Mouse (Mus musculus) heart, embryonic 16.5 days (tissue): ENCODE data around the gene Bcl2l13. TPM values are rescaled to one million over a fixed set of nuclear protein-coding genes. Genes with fewer than 3 reads are reported as not detected.

Experiments used
- ATAC-seq: fragments of 200-750 bp; cut with Nextera tagmentation; replicated peaks from 2 replicates; pipeline ENCODE4 v1.8.0; 2017; ENCODE audit warnings: moderate number of reproducible peaks; ENCODE audit not compliant: insufficient read depth, low FRiP score; ENCODE audit errors: extremely low read depth
- H3K27ac ChIP-seq: fragments of 300-500 bp; sonication (generic); 2 replicates; pipeline ENCODE4 v1.5.1; 2014; ENCODE audit warnings: mild to moderate bottlenecking, low read length, control low read depth, moderate library complexity
- H3K27me3 ChIP-seq: fragments of 300-500 bp; sonication (generic); 2 replicates; pipeline ENCODE4 v1.6.1; 2014; ENCODE audit warnings: low read length, mixed read lengths; ENCODE audit not compliant: control insufficient read depth, insufficient read depth
- H3K36me3 ChIP-seq: fragments of 300-500 bp; sonication (generic); 2 replicates; pipeline ENCODE4 v1.6.1; 2014; ENCODE audit not compliant: control insufficient read depth, insufficient read depth
- H3K4me1 ChIP-seq: fragments of 300-500 bp; sonication (generic); 2 replicates; pipeline ENCODE4 v1.6.1; 2014; ENCODE audit warnings: low read length, mixed read lengths; ENCODE audit not compliant: control insufficient read depth, insufficient read depth
- H3K4me2 ChIP-seq: fragments of 300-500 bp; sonication (generic); 2 replicates; pipeline ENCODE4 v1.6.1; 2014; ENCODE audit warnings: low read depth, mild to moderate bottlenecking, control low read depth, low read length
- H3K4me3 ChIP-seq: fragments of 300-500 bp; sonication (generic); 2 replicates; pipeline ENCODE4 v1.5.1; 2014; ENCODE audit warnings: mild to moderate bottlenecking, control low read depth, low read length
- H3K9ac ChIP-seq: fragments of 300-500 bp; sonication (generic); 2 replicates; pipeline ENCODE4 v1.6.1; 2014; ENCODE audit warnings: low read length, control low read depth
- H3K9me3 ChIP-seq: fragments of 300-500 bp; sonication (generic); replicated peaks from 2 replicates; pipeline ENCODE4 v1.6.1; 2016; ENCODE audit warnings: low read length; ENCODE audit not compliant: control insufficient read depth
- WGBS: fragments of 180-500 bp; shearing (Covaris S2); extraction: QIAGEN DNeasy Blood & Tissue Kit; methylation state at CpG from one replicate; pipeline ENCODE4 v1.1.7; 2014; 5-methylcytosine and 5-hydroxymethylcytosine counted together
- polyA plus RNA-seq: library from polyadenylated mRNA; unstranded; fragments of >200 nt; fragmentation: Nextera tagmentation; extraction: Ambion mirVana; gene quantifications from 2 replicates; pipeline ENCODE4 v1.2.1, GENCODE M21; 2015

The Bcl2l13 gene
- polyA plus RNA-seq, 1 experiment from 2014 or later, result 26.1 TPM

DNA sequence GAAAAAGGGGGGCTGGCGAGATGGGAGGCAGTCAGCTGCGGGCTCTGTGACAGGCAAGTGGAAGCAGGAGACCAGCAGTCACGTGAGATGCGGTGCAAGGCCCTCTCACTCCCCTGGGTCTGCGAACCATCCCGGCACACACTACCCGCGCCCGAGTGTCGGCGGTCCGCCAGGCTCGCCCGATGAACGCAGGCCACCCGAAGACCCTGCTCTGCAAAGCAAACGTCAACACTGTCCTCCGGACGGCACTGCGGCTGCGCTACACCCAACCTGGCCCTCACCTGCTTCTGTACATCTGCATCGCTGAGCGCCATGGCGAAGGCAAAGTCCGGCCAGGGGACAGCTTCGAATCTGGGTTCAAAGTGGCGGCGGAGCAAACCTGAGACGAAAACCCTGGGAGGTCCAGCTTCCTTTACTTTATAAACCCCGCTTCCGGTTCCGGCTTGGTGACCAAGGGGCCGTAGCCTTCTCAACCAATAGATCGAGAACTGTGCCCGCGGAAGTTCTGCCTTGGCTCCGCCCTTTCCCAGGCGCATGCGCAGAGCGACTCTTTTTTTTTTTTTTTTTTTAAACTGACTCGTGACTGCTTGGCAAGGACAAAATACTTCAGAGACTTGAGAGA, 13.6 kb upstream of the Bcl2l13 start, which contains the start of gene Atp6v1e1:
Gene Atp6v1e1 (minus strand): TSS at position 487 of the 622 bp plus-strand sequence.
- Histone ChIP-seq H3K4me2 (peak within 1 kb of the TSS; percentile 75), H3K4me3 (peak within 1 kb of the TSS; percentile 72), H3K27me3 (no peaks in the 10 kb centered on the region), H3K9me3 (no peaks in the 10 kb centered on the region), H3K36me3 (peaks cover 13% of the 10 kb centered on the region), H3K27ac (peak within 1 kb of the TSS; percentile 87), H3K9ac (peak within 1 kb of the TSS; percentile 79), H3K4me1 (peaks cover 16% of the 10 kb centered on the region)
- WGBS, result under 1% methylated on average over 41 of the region's 41 CpGs
- peak; percentile 96 for ATAC-seq

DNA sequence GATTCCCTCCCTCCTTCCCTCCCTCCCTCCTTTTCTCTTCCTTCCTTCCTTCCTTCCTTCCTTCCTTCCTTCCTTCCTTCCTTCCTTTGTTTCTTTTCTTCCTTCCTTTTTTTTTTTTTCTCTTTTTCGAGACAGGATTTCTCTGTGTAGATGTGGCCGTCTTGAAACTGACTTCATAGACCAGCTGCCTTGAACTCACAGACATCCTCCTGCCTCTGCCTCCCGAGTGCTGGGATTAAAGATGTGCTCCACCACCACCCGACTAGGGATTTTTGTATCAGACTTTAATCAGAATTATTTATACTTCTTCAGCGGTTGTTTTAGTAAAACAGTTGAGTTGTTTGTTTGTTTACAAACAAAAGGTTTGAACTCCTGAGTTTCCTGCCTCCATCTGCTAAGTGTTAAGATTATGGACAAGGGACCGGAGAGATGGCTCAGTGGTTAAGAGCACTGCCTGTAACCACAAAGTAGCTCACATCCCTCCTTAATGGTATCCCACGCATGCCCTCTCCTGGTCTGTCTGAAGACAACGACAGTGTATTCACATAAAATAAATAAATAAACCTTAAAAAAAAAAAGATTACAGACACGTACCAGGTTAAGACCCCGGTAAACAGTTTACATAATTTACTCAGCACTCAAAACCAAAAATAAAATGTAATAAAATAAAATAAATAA, 12.9 kb upstream of the Bcl2l13 start:
- Histone ChIP-seq H3K27ac (peak overlapping the region; percentile 87), H3K9me3 (no peaks in the 10 kb centered on the region), H3K9ac (no peak overlapping the region), H3K4me2 (peak overlapping the region; percentile 44), H3K4me3 (peak overlapping the region; percentile 72), H3K4me1 (peaks cover 16% of the 10 kb centered on the region), H3K27me3 (no peaks in the 10 kb centered on the region), H3K36me3 (peaks cover 6% of the 10 kb centered on the region)
- 66% methylated on average over 10 of the region's 10 CpGs for WGBS
- ATAC-seq, result no peak

DNA sequence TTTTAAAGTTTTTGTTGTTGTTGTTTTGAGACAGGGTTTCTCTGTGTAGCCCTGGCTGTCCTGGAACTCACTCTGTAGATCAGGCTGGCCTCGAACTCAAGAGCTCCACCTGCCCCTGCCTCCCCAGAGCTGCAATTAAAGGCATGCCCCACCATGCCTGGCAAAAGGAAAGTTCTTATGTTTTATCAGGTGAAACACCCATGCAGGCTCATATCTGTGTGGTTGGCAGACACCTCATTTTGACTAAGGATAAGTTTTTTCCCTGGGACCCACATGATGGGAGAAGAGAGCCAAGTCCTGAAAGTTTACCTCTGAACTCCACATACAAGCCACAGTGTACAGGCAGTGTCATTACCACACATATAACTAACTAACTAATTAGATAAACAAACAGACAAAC, 6.0 kb upstream of the Bcl2l13 start:
- Histone ChIP-seq H3K4me3 (no peak overlapping the region), H3K27me3 (0 out of 2 replicates have a peak, but pooled peaks cover 2% of the 10 kb centered on the region), H3K4me1 (no peaks in the 10 kb centered on the region), H3K36me3 (no peaks in the 10 kb centered on the region), H3K27ac (no peak overlapping the region), H3K9me3 (no peaks in the 10 kb centered on the region), H3K9ac (no peak overlapping the region), H3K4me2 (no peak overlapping the region)
- no peak for ATAC-seq
- WGBS, result 57% methylated on average over 1 of the region's 1 CpGs

DNA sequence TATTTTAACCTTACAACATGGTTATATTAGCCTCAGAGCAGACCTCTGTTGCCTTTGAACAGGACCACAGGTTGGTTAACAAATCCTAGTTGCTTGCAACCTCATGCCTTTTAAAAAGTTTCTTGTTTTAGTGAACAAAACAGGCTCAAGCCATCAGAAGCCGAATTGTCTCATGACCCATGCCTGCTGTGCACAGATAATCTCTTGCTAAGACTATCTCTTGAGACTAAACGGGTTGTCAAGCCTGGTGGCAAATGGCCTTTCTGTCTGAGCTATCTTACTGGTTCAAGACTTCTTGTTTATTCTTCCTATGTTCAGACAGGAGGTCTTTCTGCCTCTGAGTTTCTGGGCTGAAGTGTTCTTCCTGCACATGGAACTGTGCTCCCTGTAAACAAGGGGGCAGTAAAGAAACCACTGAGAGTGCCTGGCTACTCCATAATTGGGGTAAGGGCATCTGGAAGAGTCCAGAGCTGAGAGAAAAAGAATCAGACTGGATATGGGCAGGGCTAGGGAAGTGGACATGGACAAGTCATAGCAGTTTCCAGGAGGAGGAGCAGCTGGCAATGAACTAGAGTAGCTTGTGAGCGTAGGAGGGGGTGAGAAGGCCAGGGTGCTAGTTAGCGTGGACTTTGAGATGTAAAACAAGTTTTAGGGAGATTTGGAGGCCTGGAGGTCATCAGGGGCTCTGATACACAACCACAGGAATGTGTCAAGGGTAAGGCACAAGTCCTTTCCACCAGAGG, 5.0 kb upstream of the Bcl2l13 start:
- Histone ChIP-seq H3K9ac (no peak overlapping the region), H3K9me3 (no peaks in the 10 kb centered on the region), H3K27me3 (0 out of 2 replicates have a peak, but pooled peaks cover 2% of the 10 kb centered on the region), H3K4me2 (no peak overlapping the region), H3K4me1 (0 out of 2 replicates have a peak, but pooled peaks cover 3% of the 10 kb centered on the region), H3K4me3 (no peak overlapping the region), H3K27ac (no peak overlapping the region), H3K36me3 (no peaks in the 10 kb centered on the region)
- 48% methylated on average over 4 of the region's 4 CpGs for WGBS
- no peak for ATAC-seq

DNA sequence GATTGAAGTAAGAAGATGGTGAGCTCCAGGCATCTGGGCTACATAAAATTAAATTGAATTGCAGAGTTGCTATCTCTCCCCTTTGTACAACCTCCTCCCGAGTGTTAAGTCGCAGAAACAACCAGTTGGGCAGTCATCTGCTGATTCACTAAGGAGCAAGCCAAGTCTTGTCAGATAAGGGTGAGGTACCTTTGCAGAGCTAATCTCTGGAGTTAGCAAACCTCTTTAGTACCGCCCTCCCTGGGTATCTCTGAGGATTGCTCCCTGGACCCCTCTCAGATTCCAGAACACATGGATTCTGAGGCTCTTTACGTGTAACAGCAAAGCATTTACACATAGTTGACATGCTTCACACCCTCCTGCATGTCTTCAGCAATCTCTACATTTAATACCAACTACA, 3.9 kb upstream of the Bcl2l13 start:
- H3K4me2 ChIP-seq, result no peak overlapping the region
- 41% methylated on average over 4 of the region's 4 CpGs for WGBS
- H3K9ac ChIP-seq, result no peak overlapping the region
- H3K4me1 ChIP-seq, result 0 out of 2 replicates have a peak, but pooled peaks cover 3% of the 10 kb centered on the region
- no peaks in the 10 kb centered on the region for H3K9me3 ChIP-seq
- H3K27ac ChIP-seq, result no peak overlapping the region
- no peaks in the 10 kb centered on the region for H3K36me3 ChIP-seq
- ATAC-seq, result no peak
- no peak overlapping the region for H3K4me3 ChIP-seq
- H3K27me3 ChIP-seq, result 0 out of 2 replicates have a peak, but pooled peaks cover 2% of the 10 kb centered on the region

DNA sequence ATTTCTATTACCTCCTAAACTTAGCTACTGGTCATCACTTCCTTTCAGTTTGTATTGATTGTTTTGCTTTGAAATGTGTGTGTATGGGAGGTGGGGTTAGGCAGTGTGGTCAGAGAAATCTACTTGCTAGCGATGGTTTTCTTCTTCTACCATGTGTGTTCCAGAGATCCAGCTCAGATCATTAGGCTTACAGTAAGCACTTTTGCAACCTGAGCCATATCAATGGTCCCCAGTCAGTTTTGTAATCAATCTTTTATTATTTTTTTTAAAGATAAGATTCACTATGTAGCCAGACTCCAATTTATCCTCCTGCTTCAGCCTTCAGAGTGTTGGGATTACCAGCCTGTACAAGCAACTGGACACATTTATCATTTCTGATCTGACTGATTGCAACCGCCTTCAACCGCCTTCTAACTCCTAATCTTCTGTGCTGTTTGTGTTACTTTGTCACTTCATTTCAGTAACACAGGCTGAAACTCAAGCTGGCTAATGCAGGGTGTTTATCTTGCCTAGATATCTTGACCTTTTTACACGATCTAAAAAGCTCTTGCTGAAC, 1.2 kb upstream of the Bcl2l13 start:
- no peak overlapping the region for H3K9ac ChIP-seq
- H3K4me3 ChIP-seq, result no peak overlapping the region
- H3K9me3 ChIP-seq, result peaks cover 3% of the 10 kb centered on the region; the same call in 1 of the 2 replicates
- peaks cover 7% of the 10 kb centered on the region; the same call in 1 of the 2 replicates for H3K36me3 ChIP-seq
- H3K27ac ChIP-seq, result no peak overlapping the region
- H3K4me1 ChIP-seq, result 0 out of 2 replicates have a peak, but pooled peaks cover 3% of the 10 kb centered on the region
- no peak for ATAC-seq
- H3K4me2 ChIP-seq, result no peak overlapping the region
- 0 out of 2 replicates have a peak, but pooled peaks cover 2% of the 10 kb centered on the region for H3K27me3 ChIP-seq
- WGBS, result 72% methylated on average over 4 of the region's 4 CpGs

DNA sequence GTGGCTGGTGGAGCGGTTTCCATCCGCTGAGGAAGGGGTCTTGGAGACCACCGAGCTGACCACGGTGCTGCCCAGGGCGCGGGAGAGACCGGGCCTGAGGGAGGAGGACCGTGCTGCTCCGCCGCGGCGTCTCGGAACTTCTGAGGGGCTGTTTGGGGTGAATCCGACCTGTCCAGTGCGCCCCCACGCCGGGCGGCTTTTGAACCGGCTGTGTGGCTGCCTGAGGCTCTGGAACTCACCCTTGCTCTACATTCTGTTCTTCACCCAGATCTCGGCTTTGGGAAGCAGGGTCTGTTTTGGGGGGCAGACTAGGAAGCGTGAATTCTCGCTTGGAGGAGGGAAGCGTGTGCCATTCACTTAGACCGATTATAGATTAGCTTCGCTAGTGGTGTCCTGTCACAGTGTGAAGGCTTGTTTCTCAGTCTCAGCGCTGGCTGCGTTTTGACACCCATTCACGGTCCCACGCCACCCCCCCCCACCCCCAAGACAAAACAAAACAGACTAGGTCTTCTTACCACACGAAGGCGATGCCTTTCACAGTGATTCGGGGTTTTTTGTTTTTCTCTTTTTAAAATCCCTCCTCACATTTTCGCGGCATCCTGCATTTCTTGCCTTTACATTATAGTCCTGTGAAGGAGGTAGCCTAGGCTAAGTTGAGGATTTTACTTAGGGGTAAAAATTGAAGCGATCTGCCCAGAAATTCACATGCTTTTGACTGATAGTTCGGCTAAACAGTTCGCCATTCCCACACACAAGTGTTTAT, 558 bp downstream of the Bcl2l13 start:
- Histone ChIP-seq H3K27ac (peak overlapping the region; percentile 95), H3K4me2 (peak overlapping the region; percentile 70), H3K9me3 (peaks cover 3% of the 10 kb centered on the region; the same call in 1 of the 2 replicates), H3K4me1 (peaks cover 6% of the 10 kb centered on the region; the same call in 1 of the 2 replicates), H3K4me3 (peak overlapping the region; percentile 87), H3K36me3 (peaks cover 7% of the 10 kb centered on the region; the same call in 1 of the 2 replicates), H3K9ac (peak overlapping the region; percentile 96), H3K27me3 (no peaks in the 10 kb centered on the region)
- WGBS, result 2% methylated on average over 37 of the region's 37 CpGs
- peak; percentile 76 for ATAC-seq

DNA sequence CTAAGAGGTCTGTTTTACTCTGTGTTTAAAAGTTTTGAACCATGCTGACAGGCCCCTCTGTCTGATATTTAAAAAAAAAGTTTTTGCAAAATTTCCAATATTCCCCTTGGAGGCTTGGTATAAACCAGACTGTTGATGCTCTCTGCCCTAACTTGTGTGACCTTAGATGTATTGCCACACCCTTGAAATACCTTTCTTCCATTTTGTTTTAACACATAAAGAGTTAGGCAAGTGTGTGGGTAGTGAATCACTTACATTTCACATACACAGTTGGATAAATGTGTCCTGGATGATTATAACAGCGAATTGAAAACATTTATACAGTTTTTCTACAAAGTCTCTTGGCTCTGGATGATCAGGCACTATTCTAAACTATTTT, 1.1 kb downstream of the Bcl2l13 start:
- 62% methylated on average over 1 of the region's 1 CpGs for WGBS
- Histone ChIP-seq H3K4me3 (peak overlapping the region; percentile 87), H3K4me2 (peak overlapping the region; percentile 70), H3K27me3 (no peaks in the 10 kb centered on the region), H3K36me3 (peaks cover 7% of the 10 kb centered on the region; the same call in 1 of the 2 replicates), H3K4me1 (peaks cover 11% of the 10 kb centered on the region), H3K9me3 (peaks cover 3% of the 10 kb centered on the region; the same call in 1 of the 2 replicates), H3K27ac (no peak overlapping the region), H3K9ac (peak overlapping the region; percentile 96)
- no peak for ATAC-seq
